Comparison of ENCODE assay signal across 21 mouse cellular contexts in the genomic region with DNA sequence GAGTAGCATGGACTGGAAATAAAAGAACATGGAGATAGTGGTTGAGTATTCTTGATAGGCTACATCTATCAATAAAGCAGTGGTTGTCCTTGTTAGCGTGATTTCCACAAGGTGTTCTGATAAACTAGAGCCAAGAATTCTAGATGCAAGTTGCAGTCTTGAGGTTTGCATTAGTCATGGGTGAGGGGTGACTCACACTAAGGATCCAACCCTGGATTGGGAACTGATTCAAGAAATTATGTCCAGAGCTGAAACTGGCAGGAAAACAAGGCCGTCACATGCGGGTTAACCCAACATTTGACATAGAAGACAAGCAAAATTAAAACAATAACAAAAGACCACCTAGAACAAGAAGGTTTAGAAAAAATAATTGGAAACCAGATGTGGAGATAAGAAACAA. TPM values are rescaled to one million over a fixed set of nuclear protein-coding genes. Genes with fewer than 3 reads are reported as not detected.
"Had no signal": no experiment of that assay in that cellular context is flagged by ENCODE, and none has a peak within 500 bp of the region (broad histone marks: within the 10 kb centered on the region; RNA-seq: fewer than 3 reads in every experiment).

No protein-coding gene starts in this region.

- H3K27ac ChIP-seq: left cerebral cortex, adult 2 months; limb, embryonic 12.5 days; limb, embryonic 15.5 days; liver, embryonic 14.5 days; macrophage; midbrain, embryonic 12.5 days; midbrain, embryonic 15.5 days; neural tube, embryonic 12.5 days; neural tube, embryonic 15.5 days; stomach, embryonic 15.5 days had no signal

- DNase-seq: kidney, postnatal 14 days; kidney, postnatal 4 days; layer of hippocampus, adult 9-11 months; layer of hippocampus, postnatal 36 days; liver, postnatal 0 days; lung, embryonic 14.5 days; right cerebral cortex, adult 18-20 months; right cerebral cortex, postnatal 25 days; spleen, adult 18-20 months; thymus, postnatal 25 days had no signal

- H3K4me3 ChIP-seq: left cerebral cortex, adult 2 months; limb, embryonic 12.5 days; limb, embryonic 15.5 days; midbrain, embryonic 12.5 days; midbrain, embryonic 15.5 days; neural tube, embryonic 12.5 days; neural tube, embryonic 15.5 days; stomach, embryonic 15.5 days had no signal

RNA-seq across cellular contexts. Expression of gene Car10, which starts 28.6 kb away (rescaled TPM):
- total RNA-seq: megakaryocyte, adult 5-6 weeks had no signal
